Mouse (Mus musculus) gastrocnemius, adult 2 months (tissue): ENCODE results near the gene Tex38. TPM values are rescaled to one million over a fixed set of nuclear protein-coding genes. Genes with fewer than 3 reads are reported as not detected.

Experiments
- DNase-seq: peaks from one replicate; pipeline ENCODE4 v3.0.0; 2022
- H3K27ac ChIP-seq: fragments of 200-600 bp; 2 replicates; pipeline ENCODE4 v1.8.1; 2022; ENCODE audit warnings: mild to moderate bottlenecking
- H3K4me3 ChIP-seq: fragments of 200-600 bp; 2 replicates; pipeline ENCODE4 v1.8.1; 2022; ENCODE audit warnings: mild to moderate bottlenecking, moderate library complexity
- CTCF ChIP-seq: fragments of 200-600 bp; IDR thresholded peaks from 2 replicates; pipeline ENCODE4 v1.8.1; 2022; ENCODE audit warnings: antibody characterized with exemption, mild to moderate bottlenecking, moderate library complexity
- intact Hi-C: fragments of 180-260 bp; cut with DNase I; formaldehyde crosslinking; loops from one replicate; pipeline ENCODE4 v1.15.1; 2025
- total RNA-seq, 2 experiments: library from RNA; stranded (reverse); gene quantifications; 2 replicates each; pipeline ENCODE4 v1.2.3; 2021

The Tex38 gene
- total RNA-seq, 2 experiments from 2014 or later, result 2.3 to 2.8 TPM

GRCm38 (mm10) chr4:115799981-115800380 is 19.2 kb upstream of the Tex38 start:
- intact Hi-C loops, result no loop called here
- no peak for DNase-seq
- H3K27ac ChIP-seq, result no peak overlapping the region
- no peak overlapping the region for H3K4me3 ChIP-seq
- no peak for TF ChIP-seq CTCF

GRCm38 (mm10) chr4:115795360-115795759 is 14.5 kb upstream of the Tex38 start:
- no peak for TF ChIP-seq CTCF
- no peak for DNase-seq
- Histone ChIP-seq H3K27ac (no peak overlapping the region), H3K4me3 (no peak overlapping the region)
- intact Hi-C loops, result no loop called here

GRCm38 (mm10) chr4:115790864-115791263 is 10.0 kb upstream of the Tex38 start:
- intact Hi-C loops, result no loop called here
- no peak for TF ChIP-seq CTCF
- no peak overlapping the region for H3K27ac ChIP-seq
- no peak overlapping the region for H3K4me3 ChIP-seq
- DNase-seq, result no peak

GRCm38 (mm10) chr4:115785511-115786034 is 4.8 kb upstream of the Tex38 start:
- no peak for DNase-seq
- no peak for TF ChIP-seq CTCF
- intact Hi-C loops, result no loop called here

GRCm38 (mm10) chr4:115784769-115785510 is 4.1 kb upstream of the Tex38 start, which contains the start of gene Atpaf1:
TSS of gene Atpaf1 (plus strand) at chr4:115784812.
- peak; percentile 53 for TF ChIP-seq CTCF
- intact Hi-C loops, result loop anchor here (5.0 kb wide), 1 partner anchor 43 kb away; no protein-coding TSS in a partner anchor
- peak within 1 kb of the TSS; percentile 99 for H3K4me3 ChIP-seq
- peak within 1 kb of the TSS; percentile 92 for H3K27ac ChIP-seq
- peak; percentile 89 for DNase-seq

More at GRCm38 (mm10) chr4:115785511-115786034, 4.8 kb upstream of the Tex38 start:
- peak overlapping the region; percentile 92 for H3K27ac ChIP-seq
- peak overlapping the region; percentile 99 for H3K4me3 ChIP-seq

GRCm38 (mm10) chr4:115782026-115782805 is 1.4 kb upstream of the Tex38 start:
- intact Hi-C loops, result loop anchor here (5.0 kb wide), 1 partner anchor 40 kb away; no protein-coding TSS in a partner anchor
- Histone ChIP-seq H3K4me3 (no peak overlapping the region), H3K27ac (peak overlapping the region; percentile 71)
- peak; percentile 53 for DNase-seq
- TF ChIP-seq CTCF, result no peak

- intact Hi-C loops, result loop anchor here (5.0 kb wide), 1 partner anchor 38 kb away; no protein-coding TSS in a partner anchor
- DNase-seq, result no peak
- no peak for TF ChIP-seq CTCF
- H3K27ac ChIP-seq, result no peak overlapping the region
- no peak overlapping the region for H3K4me3 ChIP-seq
Observed at GRCm38 (mm10) chr4:115780269-115780668, 549 bp downstream of the Tex38 start.

GRCm38 (mm10) chr4:115777627-115778026 is 3.2 kb downstream of the Tex38 start:
- DNase-seq, result no peak
- H3K4me3 ChIP-seq, result no peak overlapping the region
- TF ChIP-seq CTCF, result no peak
- H3K27ac ChIP-seq, result no peak overlapping the region
- intact Hi-C loops, result no loop called here

GRCm38 (mm10) chr4:115775056-115775455 is 5.8 kb downstream of the Tex38 start:
- Histone ChIP-seq H3K4me3 (no peak overlapping the region), H3K27ac (no peak overlapping the region)
- DNase-seq, result no peak
- TF ChIP-seq CTCF, result no peak
- intact Hi-C loops, result no loop called here

GRCm38 (mm10) chr4:115767647-115768467 is 13.0 kb downstream of the Tex38 start:
- Histone ChIP-seq H3K4me3 (no peak overlapping the region), H3K27ac (no peak overlapping the region)
- no peak for TF ChIP-seq CTCF
- DNase-seq, result no peak
- intact Hi-C loops, result no loop called here

- no peak overlapping the region for H3K27ac ChIP-seq
- H3K4me3 ChIP-seq, result no peak overlapping the region
- intact Hi-C loops, result no loop called here
- TF ChIP-seq CTCF, result no peak
- no peak for DNase-seq
Observed at GRCm38 (mm10) chr4:115764581-115764980, 16.2 kb downstream of the Tex38 start.

- no peak for TF ChIP-seq CTCF
- no peak overlapping the region for H3K4me3 ChIP-seq
- H3K27ac ChIP-seq, result no peak overlapping the region
- peak; percentile 48 for DNase-seq
- intact Hi-C loops, result loop anchor here (2.0 kb wide), 1 partner anchor 30 kb away; no protein-coding TSS in a partner anchor
Observed at GRCm38 (mm10) chr4:115761206-115761605, 19.6 kb downstream of the Tex38 start.
